Mouse (Mus musculus): ENCODE results near the gene Sh3rf1. TPM values are rescaled to one million over a fixed set of nuclear protein-coding genes. Genes with fewer than 3 reads are reported as not detected.

Gene Sh3rf1
- polyA plus RNA-seq, 1 experiment from 2014 or later: 13.8 TPM

DNA sequence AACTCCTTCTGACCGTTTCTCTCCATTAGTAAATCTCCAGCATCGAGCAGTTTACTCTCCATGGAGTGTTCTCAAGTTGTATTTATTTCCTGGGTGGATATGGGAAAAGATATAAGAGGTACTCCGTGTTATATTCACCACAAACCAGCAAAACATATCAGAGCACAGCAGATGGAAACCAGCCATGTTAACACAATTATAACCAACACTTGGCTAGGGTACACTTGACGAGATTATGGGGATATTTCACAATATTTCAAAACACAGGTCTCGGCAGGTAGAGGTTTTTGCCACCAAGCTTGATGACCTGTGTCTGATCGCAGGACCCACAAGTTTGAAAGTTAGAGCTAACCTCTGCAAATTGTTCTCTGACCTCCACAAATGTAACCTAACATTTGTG is 123.3 kb downstream of the Sh3rf1 start:
- WGBS: 93% methylated on average over 6 of the region's 6 CpGs
- no peak for ATAC-seq (replicated peaks; ENCODE audit: low FRiP score, low TSS enrichment, low read depth)
- peaks cover 12% of the 10 kb centered on the region for H3K36me3 ChIP-seq (ENCODE audit: control insufficient read depth, insufficient read depth, low read length)

DNA sequence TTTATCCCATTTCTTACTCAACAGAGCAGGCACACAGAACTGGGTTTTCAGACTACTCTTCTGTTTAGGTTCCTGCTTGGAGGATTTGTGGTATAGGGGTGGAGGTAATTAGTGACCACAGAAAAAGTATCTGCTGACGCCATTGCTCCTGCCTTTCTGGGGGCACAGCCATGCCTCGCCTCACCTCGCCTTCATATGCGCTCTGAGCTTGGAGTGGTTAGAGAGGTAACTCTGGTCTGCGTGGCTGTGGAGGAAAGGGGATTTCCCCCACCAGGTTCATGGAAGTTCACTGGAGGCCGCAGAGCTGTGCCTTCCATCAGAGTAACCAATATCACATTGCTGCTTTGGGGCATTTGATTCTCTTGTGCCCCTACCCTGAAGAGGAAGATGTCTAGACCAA is 123.9 kb downstream of the Sh3rf1 start:
- no peak for DNase-seq (ENCODE audit: low spot score)
- WGBS: 81% methylated on average over 6 of the region's 6 CpGs
- ATAC-seq (replicated peaks; ENCODE audit: low FRiP score, low TSS enrichment, low read depth): no peak
- Histone ChIP-seq H3K4me3 (ENCODE audit: low read depth, low read length) (no peak overlapping the region), H3K4me2 (ENCODE audit: low read length) (no peak overlapping the region), H3K36me3 (ENCODE audit: control insufficient read depth, insufficient read depth, low read length) (peaks cover 15% of the 10 kb centered on the region), H3K4me1 (replicated peaks; ENCODE audit: control insufficient read depth, insufficient read depth, low read length) (0 out of 2 replicates have a peak, but pooled peaks cover 1% of the 10 kb centered on the region), H3K9me3 (ENCODE audit: control insufficient read depth, low read length) (no peaks in the 10 kb centered on the region), H3K27ac (ENCODE audit: low read depth) (no peak overlapping the region), H3K9ac (ENCODE audit: low read length) (no peak overlapping the region), H3K27me3 (replicated peaks; ENCODE audit: control insufficient read depth, insufficient read depth, low read length) (no peaks in the 10 kb centered on the region)

More for the DNA sequence above, 123.3 kb downstream of the Sh3rf1 start:
- H3K9ac ChIP-seq (ENCODE audit: low read length): no peak overlapping the region
- H3K4me2 ChIP-seq (ENCODE audit: low read length): no peak overlapping the region
- H3K9me3 ChIP-seq (ENCODE audit: control insufficient read depth, low read length): no peaks in the 10 kb centered on the region
- 0 out of 2 replicates have a peak, but pooled peaks cover 4% of the 10 kb centered on the region for H3K4me1 ChIP-seq (replicated peaks; ENCODE audit: control insufficient read depth, insufficient read depth, low read length)
- H3K27ac ChIP-seq (ENCODE audit: low read depth): no peak overlapping the region
- no peak for DNase-seq (ENCODE audit: low spot score)
- no peak overlapping the region for H3K4me3 ChIP-seq (ENCODE audit: low read depth, low read length)
- H3K27me3 ChIP-seq (replicated peaks; ENCODE audit: control insufficient read depth, insufficient read depth, low read length): no peaks in the 10 kb centered on the region

- DNase-seq (ENCODE audit: low spot score) (no peak), ATAC-seq (replicated peaks; ENCODE audit: low FRiP score, low TSS enrichment, low read depth) (no peak)
- Histone ChIP-seq H3K4me1 (replicated peaks; ENCODE audit: control insufficient read depth, insufficient read depth, low read length) (no peaks in the 10 kb centered on the region), H3K27me3 (replicated peaks; ENCODE audit: control insufficient read depth, insufficient read depth, low read length) (no peaks in the 10 kb centered on the region), H3K9me3 (ENCODE audit: control insufficient read depth, low read length) (no peaks in the 10 kb centered on the region), H3K4me3 (ENCODE audit: low read depth, low read length) (no peak overlapping the region), H3K9ac (ENCODE audit: low read length) (no peak overlapping the region), H3K4me2 (ENCODE audit: low read length) (no peak overlapping the region), H3K27ac (ENCODE audit: low read depth) (no peak overlapping the region), H3K36me3 (ENCODE audit: control insufficient read depth, insufficient read depth, low read length) (peaks cover 15% of the 10 kb centered on the region)
- WGBS: 70% methylated on average over 5 of the region's 5 CpGs
Measured at GRCm38 (mm10) chr8:61348029-61348428, 124.4 kb downstream of the Sh3rf1 start.

- Histone ChIP-seq H3K27me3 (replicated peaks; ENCODE audit: control insufficient read depth, insufficient read depth, low read length) (no peaks in the 10 kb centered on the region), H3K4me3 (ENCODE audit: low read depth, low read length) (no peak overlapping the region), H3K36me3 (ENCODE audit: control insufficient read depth, insufficient read depth, low read length) (peaks cover 15% of the 10 kb centered on the region), H3K4me2 (ENCODE audit: low read length) (no peak overlapping the region), H3K9me3 (ENCODE audit: control insufficient read depth, low read length) (no peaks in the 10 kb centered on the region), H3K9ac (ENCODE audit: low read length) (no peak overlapping the region), H3K27ac (ENCODE audit: low read depth) (no peak overlapping the region), H3K4me1 (replicated peaks; ENCODE audit: control insufficient read depth, insufficient read depth, low read length) (no peaks in the 10 kb centered on the region)
- DNase-seq (ENCODE audit: low spot score) (no peak), ATAC-seq (replicated peaks; ENCODE audit: low FRiP score, low TSS enrichment, low read depth) (no peak)
- 44% methylated on average over 8 of the region's 8 CpGs for WGBS
Measured at GRCm38 (mm10) chr8:61348518-61348917, 124.8 kb downstream of the Sh3rf1 start.

- DNase-seq (ENCODE audit: low spot score) (no peak), ATAC-seq (replicated peaks; ENCODE audit: low FRiP score, low TSS enrichment, low read depth) (no peak)
- no peak overlapping the region for H3K9ac ChIP-seq (ENCODE audit: low read length)
Measured at GRCm38 (mm10) chr8:61350443-61350842, 126.8 kb downstream of the Sh3rf1 start.

DNA sequence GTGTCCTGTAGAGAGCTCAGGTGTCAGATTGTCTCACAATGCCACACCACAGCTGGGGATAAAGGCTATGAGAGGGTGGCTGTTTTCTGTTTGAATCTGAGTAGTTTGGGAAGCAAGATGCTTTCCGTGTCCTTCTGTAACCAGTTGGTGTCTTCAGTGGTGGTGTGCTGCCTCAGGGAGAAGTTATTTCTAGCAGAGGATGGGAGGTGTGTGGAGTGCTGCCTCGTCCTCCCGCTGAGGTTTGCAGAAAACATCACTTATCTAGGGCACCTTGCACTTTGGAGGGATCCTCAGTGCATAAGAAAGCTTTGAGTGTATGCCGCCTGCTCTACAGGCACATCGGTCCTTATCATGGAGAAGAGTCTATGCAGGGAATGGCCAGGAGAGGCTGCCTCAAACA is 128.0 kb downstream of the Sh3rf1 start:
- DNase-seq (ENCODE audit: low spot score): no peak
- Histone ChIP-seq H3K27ac (ENCODE audit: low read depth) (no peak overlapping the region), H3K4me3 (ENCODE audit: low read depth, low read length) (no peak overlapping the region), H3K27me3 (replicated peaks; ENCODE audit: control insufficient read depth, insufficient read depth, low read length) (no peaks in the 10 kb centered on the region), H3K9ac (ENCODE audit: low read length) (no peak overlapping the region), H3K9me3 (ENCODE audit: control insufficient read depth, low read length) (no peaks in the 10 kb centered on the region), H3K4me2 (ENCODE audit: low read length) (no peak overlapping the region), H3K36me3 (ENCODE audit: control insufficient read depth, insufficient read depth, low read length) (peaks cover 15% of the 10 kb centered on the region), H3K4me1 (replicated peaks; ENCODE audit: control insufficient read depth, insufficient read depth, low read length) (no peaks in the 10 kb centered on the region)
- 89% methylated on average over 5 of the region's 5 CpGs for WGBS
- no peak for ATAC-seq (replicated peaks; ENCODE audit: low FRiP score, low TSS enrichment, low read depth)

More at GRCm38 (mm10) chr8:61350443-61350842, 126.8 kb downstream of the Sh3rf1 start:
- Histone ChIP-seq H3K27ac (ENCODE audit: low read depth) (no peak overlapping the region), H3K27me3 (replicated peaks; ENCODE audit: control insufficient read depth, insufficient read depth, low read length) (no peaks in the 10 kb centered on the region), H3K4me3 (ENCODE audit: low read depth, low read length) (no peak overlapping the region), H3K4me1 (replicated peaks; ENCODE audit: control insufficient read depth, insufficient read depth, low read length) (no peaks in the 10 kb centered on the region), H3K9me3 (ENCODE audit: control insufficient read depth, low read length) (no peaks in the 10 kb centered on the region), H3K36me3 (ENCODE audit: control insufficient read depth, insufficient read depth, low read length) (peaks cover 15% of the 10 kb centered on the region), H3K4me2 (ENCODE audit: low read length) (no peak overlapping the region)
- WGBS: 68% methylated on average over 9 of the region's 9 CpGs

DNA sequence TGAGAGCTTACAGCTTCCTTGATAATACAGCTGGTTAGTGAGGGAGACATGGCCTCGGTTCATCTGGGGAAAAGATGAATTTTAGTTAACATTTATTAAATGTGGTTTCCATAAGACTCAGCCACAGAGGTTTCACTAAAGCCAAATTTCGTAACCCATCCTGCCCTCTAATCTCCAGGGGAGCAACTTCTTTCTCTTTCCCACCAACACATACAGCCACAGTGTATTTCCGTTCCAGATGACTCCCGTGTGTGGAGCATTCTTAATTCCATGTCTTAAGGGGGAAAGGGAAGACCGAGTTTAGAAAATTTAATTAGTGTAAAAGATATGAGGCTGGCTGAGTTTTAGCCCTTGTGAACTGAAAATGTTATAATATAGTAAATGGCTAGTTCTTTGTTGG is 131.8 kb downstream of the Sh3rf1 start:
- no peaks in the 10 kb centered on the region for H3K9me3 ChIP-seq (ENCODE audit: control insufficient read depth, low read length)
- DNase-seq (ENCODE audit: low spot score) (no peak), ATAC-seq (replicated peaks; ENCODE audit: low FRiP score, low TSS enrichment, low read depth) (no peak)
- H3K36me3 ChIP-seq (ENCODE audit: control insufficient read depth, insufficient read depth, low read length): peaks cover 7% of the 10 kb centered on the region; the same call in 1 of the 2 replicates
- 79% methylated on average over 5 of the region's 5 CpGs for WGBS
- H3K27ac ChIP-seq (ENCODE audit: low read depth): no peak overlapping the region
- H3K4me3 ChIP-seq (ENCODE audit: low read depth, low read length): no peak overlapping the region
- H3K9ac ChIP-seq (ENCODE audit: low read length): no peak overlapping the region
- no peak overlapping the region for H3K4me2 ChIP-seq (ENCODE audit: low read length)
- no peaks in the 10 kb centered on the region for H3K4me1 ChIP-seq (replicated peaks; ENCODE audit: control insufficient read depth, insufficient read depth, low read length)
- no peaks in the 10 kb centered on the region for H3K27me3 ChIP-seq (replicated peaks; ENCODE audit: control insufficient read depth, insufficient read depth, low read length)

DNA sequence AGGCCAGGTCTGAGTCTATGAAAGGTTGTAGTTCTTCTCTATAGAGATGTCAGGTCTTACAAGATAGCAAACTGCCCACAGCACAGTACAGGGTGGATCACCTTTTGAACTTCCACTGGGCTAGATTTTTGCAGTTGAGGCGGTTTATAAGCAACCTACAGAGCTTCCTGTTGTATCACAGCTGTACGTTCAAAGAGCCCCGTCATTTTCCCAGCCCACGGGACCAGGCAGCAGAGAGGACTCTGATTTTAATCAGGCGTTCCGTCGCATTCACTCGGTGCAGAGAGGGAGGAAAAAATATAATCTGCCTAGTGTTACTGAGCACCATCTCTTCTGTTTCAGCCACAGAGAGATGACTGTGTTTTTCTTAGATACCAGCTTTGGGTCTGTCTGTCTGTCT is 135.3 kb downstream of the Sh3rf1 start:
- Histone ChIP-seq H3K27ac (ENCODE audit: low read depth) (no peak overlapping the region), H3K4me2 (ENCODE audit: low read length) (no peak overlapping the region), H3K36me3 (ENCODE audit: control insufficient read depth, insufficient read depth, low read length) (peaks cover 18% of the 10 kb centered on the region; the same call in 1 of the 2 replicates), H3K4me1 (replicated peaks; ENCODE audit: control insufficient read depth, insufficient read depth, low read length) (no peaks in the 10 kb centered on the region), H3K9ac (ENCODE audit: low read length) (no peak overlapping the region), H3K27me3 (replicated peaks; ENCODE audit: control insufficient read depth, insufficient read depth, low read length) (no peaks in the 10 kb centered on the region), H3K9me3 (ENCODE audit: control insufficient read depth, low read length) (no peaks in the 10 kb centered on the region), H3K4me3 (ENCODE audit: low read depth, low read length) (no peak overlapping the region)
- DNase-seq (ENCODE audit: low spot score) (no peak), ATAC-seq (replicated peaks; ENCODE audit: low FRiP score, low TSS enrichment, low read depth) (no peak)
- 32% methylated on average over 8 of the region's 8 CpGs for WGBS

DNA sequence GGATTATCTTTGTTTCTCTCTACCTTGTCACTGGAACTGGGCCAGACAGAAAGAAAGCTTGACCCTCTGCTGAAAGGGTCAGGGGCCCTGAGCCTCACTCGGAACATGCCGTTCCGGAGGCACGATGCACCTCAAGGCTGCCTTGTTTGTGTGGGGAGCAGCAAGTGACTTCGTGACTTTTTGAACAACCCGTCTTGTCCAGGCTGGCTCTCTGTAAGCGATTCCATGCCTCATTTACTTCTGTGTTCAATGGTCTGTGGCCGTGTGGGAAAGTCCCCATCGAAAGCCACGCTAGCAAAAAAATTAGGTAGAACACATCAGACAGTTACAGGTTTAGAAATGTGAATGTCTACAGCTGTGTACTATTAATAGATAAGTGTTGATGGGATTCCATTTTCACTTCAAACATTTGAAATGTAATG is 136.2 kb downstream of the Sh3rf1 start:
- ATAC-seq (replicated peaks; ENCODE audit: low FRiP score, low TSS enrichment, low read depth) (no peak), DNase-seq (ENCODE audit: low spot score) (no peak)
- no peaks in the 10 kb centered on the region for H3K9me3 ChIP-seq (ENCODE audit: control insufficient read depth, low read length)

More for the DNA sequence above, 136.2 kb downstream of the Sh3rf1 start:
- Histone ChIP-seq H3K9ac (ENCODE audit: low read length) (no peak overlapping the region), H3K27me3 (replicated peaks; ENCODE audit: control insufficient read depth, insufficient read depth, low read length) (no peaks in the 10 kb centered on the region), H3K4me3 (ENCODE audit: low read depth, low read length) (no peak overlapping the region), H3K4me1 (replicated peaks; ENCODE audit: control insufficient read depth, insufficient read depth, low read length) (no peaks in the 10 kb centered on the region), H3K27ac (ENCODE audit: low read depth) (no peak overlapping the region), H3K4me2 (ENCODE audit: low read length) (no peak overlapping the region), H3K36me3 (ENCODE audit: control insufficient read depth, insufficient read depth, low read length) (peaks cover 18% of the 10 kb centered on the region; the same call in 1 of the 2 replicates)
- WGBS: 64% methylated on average over 10 of the region's 10 CpGs

All from intestine, embryonic 14.5 days (tissue).